Mouse (Mus musculus) limb, embryonic 14.5 days (tissue): ENCODE results near the gene Akap12. TPM values are rescaled to one million over a fixed set of nuclear protein-coding genes. Genes with fewer than 3 reads are reported as not detected.

Source experiments
- ATAC-seq: fragments of 200-750 bp; cut with Nextera tagmentation; 2 replicates; pipeline ENCODE4 v1.8.0; 2017; ENCODE audit warnings: low read depth, moderate number of reproducible peaks, moderate TSS enrichment; ENCODE audit not compliant: low FRiP score
- DNase-seq: peaks from one replicate; pipeline ENCODE4 v3.0.0-alpha.2; 2015; ENCODE audit warnings: low spot score
- H3K27ac ChIP-seq: fragments of 300-500 bp; sonication (generic); replicated peaks from 2 replicates; pipeline ENCODE4 v1.5.1; 2014; ENCODE audit warnings: low read depth, mild to moderate bottlenecking, low read length, moderate library complexity, mixed read lengths
- H3K27me3 ChIP-seq: fragments of 300-500 bp; sonication (generic); 2 replicates; pipeline ENCODE4 v1.6.1; 2014; ENCODE audit warnings: low read length, mixed read lengths; ENCODE audit not compliant: control insufficient read depth, insufficient read depth
- H3K36me3 ChIP-seq: fragments of 300-500 bp; sonication (generic); 2 replicates; pipeline ENCODE4 v1.6.1; 2014; ENCODE audit warnings: mild to moderate bottlenecking, low read length, moderate library complexity, mixed read lengths; ENCODE audit not compliant: control insufficient read depth, insufficient read depth
- H3K4me1 ChIP-seq: fragments of 300-500 bp; sonication (generic); 2 replicates; pipeline ENCODE4 v1.6.1; 2014; ENCODE audit warnings: antibody characterized with exemption, low read length, mixed read lengths; ENCODE audit not compliant: control insufficient read depth, insufficient read depth
- H3K4me2 ChIP-seq: fragments of 300-500 bp; sonication (generic); replicated peaks from 2 replicates; pipeline ENCODE4 v1.6.1; 2014; ENCODE audit warnings: low read depth, mild to moderate bottlenecking, low read length, moderate library complexity; ENCODE audit not compliant: severe bottlenecking
- H3K4me3 ChIP-seq: fragments of 300-500 bp; sonication (generic); replicated peaks from 2 replicates; pipeline ENCODE4 v1.5.1; 2014; ENCODE audit warnings: low read length
- H3K9ac ChIP-seq: fragments of 300-500 bp; sonication (generic); 2 replicates; pipeline ENCODE4 v1.6.1; 2014; ENCODE audit warnings: mild to moderate bottlenecking, low read depth, low read length, moderate library complexity; ENCODE audit not compliant: severe bottlenecking
- H3K9me3 ChIP-seq: fragments of 300-500 bp; sonication (generic); 2 replicates; pipeline ENCODE4 v1.6.1; 2016; ENCODE audit warnings: low read length; ENCODE audit not compliant: control insufficient read depth
- POLR2A ChIP-seq: fragments of 200-500 bp; IDR thresholded peaks from 2 replicates; pipeline ENCODE4 v1.8.0; 2012; ENCODE audit warnings: inconsistent platforms, mild to moderate bottlenecking, moderate library complexity, borderline replicate concordance; ENCODE audit not compliant: insufficient read depth, insufficient read length; ENCODE audit errors: extremely low read depth
- WGBS: fragments of 180-500 bp; shearing (Covaris S2); extraction: QIAGEN DNeasy Blood & Tissue Kit; methylation state at CpG from one replicate; pipeline ENCODE4 v1.1.7; 2014; 5-methylcytosine and 5-hydroxymethylcytosine counted together
- polyA plus RNA-seq, 2 experiments: library from polyadenylated mRNA; depleted of rRNA in 1 of 2; stranded (reverse) in 1 of 2; unstranded in 1 of 2; fragments of >200 nt; fragmentation: Nextera tagmentation in 1 of 2; extraction: Ambion mirVana in 1 of 2; gene quantifications; 2 replicates each; pipeline versions ENCODE4 v1.2.1 to v1.2.3; 2012 to 2014

Akap12 gene
- polyA plus RNA-seq, 2 experiments: 41.0 to 42.2 TPM

DNA sequence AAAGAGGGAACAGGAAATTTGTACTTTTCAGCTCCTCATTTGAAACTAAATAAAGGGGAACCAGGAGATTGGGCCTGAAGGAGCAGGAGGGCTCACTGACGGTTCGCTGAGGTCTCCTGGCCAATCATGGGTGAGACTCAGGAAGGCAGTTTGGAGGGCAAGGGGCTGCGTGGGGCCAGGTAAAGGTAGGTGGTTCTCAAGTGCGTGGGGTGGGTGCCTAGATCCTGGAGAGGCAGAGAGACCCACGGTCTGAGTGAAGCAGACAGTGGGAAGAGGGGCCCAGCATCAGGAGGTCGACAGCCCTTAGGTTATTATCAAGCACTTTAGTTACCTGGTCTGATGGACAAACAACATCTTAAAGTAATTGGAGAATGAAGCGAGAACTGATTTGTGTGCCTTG, 108.1 kb downstream of the Akap12 start:
- no peak for TF ChIP-seq POLR2A
- H3K9me3 ChIP-seq: no peaks in the 10 kb centered on the region
- H3K9ac ChIP-seq: no peak overlapping the region
- H3K4me1 ChIP-seq: no peaks in the 10 kb centered on the region
- no peak for DNase-seq
- no peak for ATAC-seq
- no peak overlapping the region for H3K4me2 ChIP-seq
- peaks cover 15% of the 10 kb centered on the region for H3K36me3 ChIP-seq
- H3K27me3 ChIP-seq: no peaks in the 10 kb centered on the region
- WGBS: 93% methylated on average over 7 of the region's 7 CpGs
- H3K27ac ChIP-seq: no peak overlapping the region
- H3K4me3 ChIP-seq: no peak overlapping the region

DNA sequence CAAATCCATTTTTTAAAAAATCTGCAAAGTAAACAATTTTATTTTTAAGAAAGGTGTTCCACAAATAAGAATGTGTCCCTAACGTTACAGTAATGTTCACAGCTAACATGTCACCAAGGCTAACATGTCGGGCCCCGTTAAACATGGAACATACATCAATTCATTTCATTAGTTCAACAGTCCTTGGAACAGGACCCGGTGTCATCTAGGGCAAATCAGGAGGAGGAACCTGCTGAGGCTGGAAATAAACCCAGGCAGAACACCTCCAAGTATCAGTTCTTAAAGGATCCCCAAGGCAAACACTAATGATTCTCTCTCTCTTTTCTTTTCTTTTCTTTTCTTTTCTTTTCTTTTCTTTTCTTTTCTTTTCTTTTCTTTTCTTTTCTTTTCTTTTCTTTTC, 108.6 kb downstream of the Akap12 start:
- no peak overlapping the region for H3K4me3 ChIP-seq
- 85% methylated on average over 4 of the region's 4 CpGs for WGBS

DNA sequence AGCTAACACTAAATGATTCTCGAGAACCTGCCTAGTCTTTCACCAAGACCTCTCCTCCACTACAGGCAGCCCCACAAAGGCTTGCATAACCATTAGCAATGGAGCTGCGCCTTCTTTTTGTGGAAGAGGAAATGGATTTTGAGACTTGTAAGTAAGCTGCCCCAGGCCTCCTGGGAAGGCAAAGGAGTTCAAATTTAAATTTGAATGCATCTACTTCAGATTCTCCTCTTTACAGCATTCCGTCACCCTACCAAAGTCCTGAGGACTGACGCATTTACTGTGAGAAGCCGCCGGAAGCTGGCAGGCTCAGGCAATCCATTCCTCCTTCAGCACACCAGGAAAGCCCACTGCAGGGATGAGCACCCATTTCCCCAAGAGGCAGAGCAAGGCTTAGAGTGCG, 109.1 kb downstream of the Akap12 start:
- H3K36me3 ChIP-seq: peaks cover 10% of the 10 kb centered on the region
- H3K4me3 ChIP-seq: no peak overlapping the region
- DNase-seq (no peak), ATAC-seq (no peak)
- TF ChIP-seq POLR2A: no peak
- no peak overlapping the region for H3K4me2 ChIP-seq
- no peaks in the 10 kb centered on the region for H3K27me3 ChIP-seq
- H3K9me3 ChIP-seq: no peaks in the 10 kb centered on the region
- no peaks in the 10 kb centered on the region for H3K4me1 ChIP-seq
- no peak overlapping the region for H3K27ac ChIP-seq
- WGBS: 55% methylated on average over 7 of the region's 7 CpGs
- H3K9ac ChIP-seq: no peak overlapping the region

More for the DNA sequence above, 108.6 kb downstream of the Akap12 start:
- H3K9ac ChIP-seq: no peak overlapping the region
- H3K27ac ChIP-seq: no peak overlapping the region
- DNase-seq (no peak), ATAC-seq (no peak)
- peaks cover 15% of the 10 kb centered on the region for H3K36me3 ChIP-seq
- H3K27me3 ChIP-seq: no peaks in the 10 kb centered on the region
- H3K4me1 ChIP-seq: no peaks in the 10 kb centered on the region
- no peaks in the 10 kb centered on the region for H3K9me3 ChIP-seq
- no peak for TF ChIP-seq POLR2A
- no peak overlapping the region for H3K4me2 ChIP-seq

DNA sequence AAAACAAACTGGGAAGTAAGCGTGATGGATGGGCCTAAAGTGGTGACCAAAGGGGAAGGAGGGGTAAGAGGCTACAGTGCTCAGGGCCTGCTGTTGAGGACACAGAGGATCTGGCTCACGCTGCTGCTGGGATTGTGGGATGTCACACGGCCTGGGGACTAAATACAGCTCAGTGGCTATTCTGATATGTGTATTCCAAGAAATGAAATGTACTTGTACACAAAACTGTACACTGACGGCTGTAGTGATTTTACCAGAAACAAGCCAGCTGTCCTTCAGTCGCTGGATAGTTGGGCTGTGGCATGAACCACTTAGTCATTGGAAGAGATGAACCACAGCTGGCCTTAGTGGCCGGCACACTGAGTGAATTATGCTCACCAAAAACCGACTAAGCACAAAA, 110.3 kb downstream of the Akap12 start:
- Histone ChIP-seq H3K27me3 (no peaks in the 10 kb centered on the region), H3K9ac (no peak overlapping the region), H3K4me3 (no peak overlapping the region), H3K27ac (no peak overlapping the region), H3K4me2 (no peak overlapping the region), H3K9me3 (no peaks in the 10 kb centered on the region), H3K36me3 (peaks cover 9% of the 10 kb centered on the region), H3K4me1 (no peaks in the 10 kb centered on the region)
- WGBS: 72% methylated on average over 7 of the region's 7 CpGs
- no peak for TF ChIP-seq POLR2A
- ATAC-seq (no peak), DNase-seq (no peak)

DNA sequence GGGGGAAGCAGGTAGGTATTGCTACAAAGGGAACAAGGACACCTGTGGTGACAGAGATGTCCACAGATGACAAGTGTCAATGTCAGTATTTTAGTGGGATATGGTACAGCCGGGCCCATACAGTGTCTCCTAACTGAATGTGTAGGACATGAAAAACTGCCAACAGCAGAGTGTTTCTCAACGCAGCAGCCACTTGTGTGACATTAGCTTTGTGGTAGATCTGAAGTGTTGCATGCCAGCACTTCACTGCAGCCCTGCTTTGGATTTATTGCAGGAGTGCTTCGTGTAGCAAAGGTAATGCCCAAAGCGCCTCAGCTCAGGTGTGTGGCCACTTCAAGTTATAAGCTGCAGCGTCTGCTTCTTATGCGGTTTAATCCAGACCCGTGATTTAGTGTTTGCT, 110.8 kb downstream of the Akap12 start:
- no peaks in the 10 kb centered on the region for H3K27me3 ChIP-seq
- no peaks in the 10 kb centered on the region for H3K9me3 ChIP-seq
- no peak overlapping the region for H3K4me3 ChIP-seq
- ATAC-seq (no peak), DNase-seq (no peak)
- no peak overlapping the region for H3K4me2 ChIP-seq
- no peak for TF ChIP-seq POLR2A
- H3K9ac ChIP-seq: no peak overlapping the region
- H3K36me3 ChIP-seq: peaks cover 9% of the 10 kb centered on the region
- H3K4me1 ChIP-seq: no peaks in the 10 kb centered on the region
- H3K27ac ChIP-seq: no peak overlapping the region
- WGBS: 78% methylated on average over 7 of the region's 7 CpGs

DNA sequence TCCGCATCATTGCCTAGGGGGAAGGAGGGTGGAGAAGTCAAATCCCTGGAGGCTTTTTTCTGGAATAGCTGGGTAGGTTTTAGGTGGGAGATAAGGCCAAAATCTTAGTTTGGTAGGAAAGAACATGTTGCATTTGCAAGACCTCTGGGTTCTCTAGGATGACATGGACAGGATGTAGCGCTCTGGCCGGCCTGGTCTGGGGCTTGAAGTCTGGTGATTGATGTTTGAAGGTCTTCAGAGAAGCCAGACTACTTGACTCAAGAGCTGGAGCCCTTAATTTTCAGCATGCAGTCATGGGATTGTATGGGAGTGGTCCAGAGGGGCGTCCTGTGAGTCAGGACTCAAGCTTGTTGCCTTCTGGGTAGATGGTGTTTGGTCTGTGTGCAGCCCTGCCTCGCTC, 114.6 kb downstream of the Akap12 start:
- 91% methylated on average over 5 of the region's 5 CpGs for WGBS
- DNase-seq (no peak), ATAC-seq (no peak)
- Histone ChIP-seq H3K27ac (no peak overlapping the region), H3K9ac (no peak overlapping the region), H3K4me1 (no peaks in the 10 kb centered on the region), H3K4me2 (no peak overlapping the region), H3K9me3 (no peaks in the 10 kb centered on the region), H3K4me3 (no peak overlapping the region), H3K36me3 (no peaks in the 10 kb centered on the region; the same call in 1 of the 2 replicates), H3K27me3 (no peaks in the 10 kb centered on the region)
- no peak for TF ChIP-seq POLR2A
